Mouse (Mus musculus) WW6 (cell line): ENCODE measurements around the gene Cwf19l1.
"Not testable (repeated sequence)": the region's sequence is repeated elsewhere in the genome, so short reads cannot be mapped to it uniquely, and the experiment has no call there.

Experiments
- DNase-seq: peaks from one replicate; pipeline ENCODE4 v3.0.0-alpha.2; 2013; ENCODE audit warnings: low read depth, low spot score

Cwf19l1 gene

GRCm38 (mm10) chr19:44135072-44135959 is at the start of gene Cwf19l1:
Gene Cwf19l1, minus strand, starts transcription at chr19:44135876.
- peak; percentile 79 for DNase-seq

- no peak for DNase-seq
Observed at GRCm38 (mm10) chr19:44183968-44184367, 48.3 kb upstream of the Cwf19l1 start.

GRCm38 (mm10) chr19:44180502-44180901 is 44.8 kb upstream of the Cwf19l1 start:
- DNase-seq: no peak

GRCm38 (mm10) chr19:44176741-44177140 is 41.1 kb upstream of the Cwf19l1 start:
- no peak for DNase-seq

- DNase-seq: no peak
Observed at GRCm38 (mm10) chr19:44174835-44175234, 39.2 kb upstream of the Cwf19l1 start.

- no peak for DNase-seq
Observed at GRCm38 (mm10) chr19:44161515-44161914, 25.8 kb upstream of the Cwf19l1 start.

GRCm38 (mm10) chr19:44159386-44159785 is 23.7 kb upstream of the Cwf19l1 start:
- DNase-seq: no peak

- no peak for DNase-seq
Observed at GRCm38 (mm10) chr19:44157005-44157404, 21.3 kb upstream of the Cwf19l1 start.

GRCm38 (mm10) chr19:44153781-44154180 is 18.1 kb upstream of the Cwf19l1 start:
- DNase-seq: no peak

- DNase-seq: no peak
Observed at GRCm38 (mm10) chr19:44148991-44149390, 13.3 kb upstream of the Cwf19l1 start.

- no peak for DNase-seq
Observed at GRCm38 (mm10) chr19:44148345-44148744, 12.7 kb upstream of the Cwf19l1 start.

- DNase-seq: no peak
Observed at GRCm38 (mm10) chr19:44146951-44147350, 11.3 kb upstream of the Cwf19l1 start.

- DNase-seq: no peak
Observed at GRCm38 (mm10) chr19:44146568-44146879, 10.8 kb upstream of the Cwf19l1 start.

GRCm38 (mm10) chr19:44145702-44146567 is 10.3 kb upstream of the Cwf19l1 start, which contains the start of gene Bloc1s2:
Gene Bloc1s2, minus strand, starts transcription at chr19:44146446.
- peak; percentile 43 for DNase-seq

GRCm38 (mm10) chr19:44144366-44144765 is 8.7 kb upstream of the Cwf19l1 start:
- DNase-seq: no peak

- no peak for DNase-seq
Observed at GRCm38 (mm10) chr19:44135960-44136485, 347 bp upstream of the Cwf19l1 start.

GRCm38 (mm10) chr19:44132917-44133316 is 2.8 kb downstream of the Cwf19l1 start:
- DNase-seq: no peak

- no peak for DNase-seq
Observed at GRCm38 (mm10) chr19:44128560-44128959, 7.1 kb downstream of the Cwf19l1 start.

- no peak for DNase-seq
Observed at GRCm38 (mm10) chr19:44127729-44128497, 7.8 kb downstream of the Cwf19l1 start.

GRCm38 (mm10) chr19:44121137-44121536 is 14.5 kb downstream of the Cwf19l1 start:
- no peak for DNase-seq

GRCm38 (mm10) chr19:44120686-44121085 is 15.0 kb downstream of the Cwf19l1 start:
- not testable (repeated sequence) for DNase-seq
